Mouse (Mus musculus) frontal cortex, adult 2 months (tissue): ENCODE data around the gene Aprt. TPM values are rescaled to one million over a fixed set of nuclear protein-coding genes. Genes with fewer than 3 reads are reported as not detected.

ENCODE experiments used
- DNase-seq, 2 experiments: peaks; one replicate each; pipeline ENCODE4 v3.0.0; 2022; ENCODE audit warnings: low spot score in 1 of 2; ENCODE audit errors: extremely low spot score in 1 of 2
- polyA plus RNA-seq: library from polyadenylated mRNA; depleted of rRNA; stranded (reverse); fragments of >200 nt; gene quantifications from 2 replicates; pipeline ENCODE4 v1.2.3, GENCODE M21; 2012

The Aprt gene
- polyA plus RNA-seq, 1 experiment, result 66.0 TPM

DNA sequence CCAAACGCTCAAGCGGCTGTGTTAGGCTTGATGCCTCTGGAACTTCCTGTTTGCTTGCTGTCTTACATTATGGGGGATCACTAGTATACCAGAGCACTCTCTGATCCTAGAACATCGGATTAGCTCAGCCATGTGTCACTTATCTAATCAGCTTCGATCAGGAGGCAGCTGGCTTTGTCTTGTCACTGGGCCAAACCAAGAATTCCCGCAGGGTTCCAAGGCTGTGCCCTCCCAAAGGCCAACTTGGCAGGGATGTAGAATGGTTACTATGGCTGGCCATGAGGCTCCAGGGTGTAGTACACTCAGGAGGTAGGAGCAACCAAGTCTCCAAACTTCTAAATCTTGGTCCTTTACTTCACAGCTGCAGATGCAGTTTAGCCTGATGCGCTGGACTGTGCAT is 9.9 kb downstream of the Aprt start:
- DNase-seq, result no peak

DNA sequence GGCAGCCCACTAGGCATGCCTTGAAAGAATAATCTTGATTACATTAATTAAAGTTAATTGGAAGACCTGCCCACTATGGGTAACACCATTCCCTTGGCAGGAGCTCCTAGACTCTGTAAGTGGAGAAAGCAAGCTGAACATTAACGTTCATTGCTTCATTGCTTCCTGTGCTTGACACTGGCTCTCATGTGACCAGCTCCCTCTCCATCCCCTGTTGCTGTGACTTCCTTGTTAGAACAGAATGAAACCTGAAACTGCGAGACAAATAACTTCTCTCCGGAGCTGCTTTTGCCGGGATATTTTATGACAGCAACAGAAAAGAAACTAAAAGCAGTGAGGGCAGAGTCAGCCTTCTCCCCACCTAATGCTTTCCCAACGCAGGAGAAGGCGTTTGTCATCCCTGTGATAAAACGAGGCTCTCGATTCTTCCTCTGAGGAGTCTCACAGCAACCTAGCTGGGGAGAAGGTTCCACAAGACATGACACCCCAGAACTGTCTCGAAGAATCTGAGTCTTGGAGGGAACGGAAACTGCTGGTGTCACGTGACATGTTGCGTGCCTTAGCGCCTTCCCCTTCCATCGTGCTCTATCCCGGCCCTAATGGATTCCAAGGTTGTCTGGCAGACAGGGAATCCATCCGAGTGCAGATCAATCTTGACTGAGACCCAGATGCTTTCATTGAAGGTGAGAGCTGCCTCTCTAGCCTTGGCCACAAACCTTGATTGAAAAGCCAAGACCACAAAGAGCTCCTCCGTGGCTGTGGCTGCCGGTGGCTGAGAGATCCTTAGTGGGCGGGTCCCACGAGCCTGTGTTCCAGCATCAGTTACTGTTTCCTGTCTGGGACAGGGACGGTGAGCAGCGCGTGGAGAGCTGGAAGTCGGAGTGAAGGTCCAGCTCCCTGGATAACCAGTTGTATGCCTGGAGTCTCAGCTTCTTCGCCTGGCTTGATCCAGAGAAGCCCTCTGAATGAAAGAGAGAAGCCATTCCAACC is 12.1 kb downstream of the Aprt start:
- no peak for DNase-seq

DNA sequence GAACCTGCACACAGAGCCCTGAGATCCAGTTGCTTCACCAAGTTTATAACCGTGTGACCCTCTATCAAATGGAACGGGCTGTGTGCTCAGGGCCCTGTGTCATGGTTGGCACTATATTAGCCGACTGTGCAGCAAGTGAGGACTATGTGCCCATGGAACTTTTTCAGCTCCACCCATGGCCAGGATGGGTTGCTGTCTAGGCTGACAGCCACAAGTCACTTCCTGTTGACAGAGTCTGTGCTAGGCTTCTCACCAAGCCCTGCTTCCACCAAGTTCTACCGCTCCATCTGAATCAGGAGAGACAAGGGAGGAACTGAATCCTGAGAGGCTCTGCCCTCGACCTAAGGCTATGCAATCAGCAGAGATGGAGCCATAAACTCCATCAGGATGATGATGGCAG is 15.5 kb downstream of the Aprt start:
- no peak for DNase-seq

DNA sequence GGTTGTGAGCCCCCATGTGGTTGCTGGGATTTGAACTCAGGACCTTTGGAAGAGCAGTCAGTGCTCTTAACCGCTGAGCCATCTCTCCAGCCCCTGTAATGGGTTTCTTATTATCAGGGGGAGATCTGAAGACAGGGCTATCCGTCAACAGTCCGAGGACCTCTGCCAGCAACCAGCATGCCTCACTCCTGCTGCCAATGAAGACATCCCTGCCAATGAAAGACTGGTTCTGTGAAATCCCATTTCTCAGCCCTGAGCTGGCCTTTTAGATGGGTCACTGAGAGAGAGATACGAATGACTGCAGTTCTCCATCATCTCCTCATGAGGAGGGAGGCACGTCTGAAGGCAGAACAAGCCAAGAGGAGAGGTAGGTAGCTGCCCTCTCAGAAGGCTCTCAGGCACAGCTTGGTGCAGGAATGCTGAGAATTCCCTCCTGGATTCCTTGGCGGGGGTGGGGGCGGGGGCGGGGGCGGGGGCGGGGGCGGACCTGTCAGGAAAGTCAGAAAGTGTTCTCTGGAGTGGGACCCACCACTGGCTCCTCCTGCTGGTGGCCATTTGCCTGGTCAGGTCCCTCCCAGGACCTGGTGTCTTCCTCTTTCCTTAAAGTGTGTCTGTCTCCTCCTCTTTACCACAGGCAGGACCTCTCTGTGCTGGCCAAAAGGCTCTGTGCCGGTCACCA is 17.9 kb downstream of the Aprt start:
- DNase-seq, result no peak

DNA sequence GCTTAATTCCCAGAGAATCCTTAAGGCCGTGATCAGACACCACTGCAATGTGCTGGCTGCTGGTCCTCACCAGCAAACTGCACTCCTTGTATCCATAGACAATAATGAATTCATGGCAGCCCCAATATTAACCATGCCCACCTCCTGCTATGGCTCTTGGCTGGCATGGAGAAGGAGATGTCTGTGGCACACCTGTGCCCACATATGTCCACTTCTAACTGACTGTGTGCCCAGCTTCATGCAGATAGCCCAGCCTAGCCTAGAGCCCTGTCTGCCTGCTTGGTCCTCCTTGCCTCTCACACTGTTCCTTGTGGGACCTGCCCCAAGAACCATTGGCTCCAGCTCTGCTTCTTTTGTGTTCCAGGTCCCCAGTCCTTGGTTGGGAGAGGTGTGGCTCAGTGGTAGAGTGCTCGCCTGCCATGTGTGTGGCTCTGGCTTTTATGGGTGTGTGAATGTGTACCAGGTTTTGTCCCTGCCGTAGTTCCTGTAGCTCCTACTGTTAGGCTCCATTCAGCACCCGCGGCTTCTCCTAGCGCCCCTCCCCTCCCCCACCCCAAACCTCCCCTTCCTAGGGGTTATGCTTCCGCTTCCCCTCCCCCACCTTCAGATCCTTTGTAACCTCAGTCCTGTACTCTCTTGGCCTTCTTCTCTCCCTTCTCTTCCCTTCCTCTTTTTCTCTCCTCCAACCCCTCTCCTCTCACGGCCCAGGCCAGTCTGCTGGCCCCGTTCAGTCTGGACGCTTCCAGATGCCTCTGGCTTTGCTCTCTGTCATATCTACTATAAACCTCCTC is 19.3 kb downstream of the Aprt start:
- no peak for DNase-seq

DNA sequence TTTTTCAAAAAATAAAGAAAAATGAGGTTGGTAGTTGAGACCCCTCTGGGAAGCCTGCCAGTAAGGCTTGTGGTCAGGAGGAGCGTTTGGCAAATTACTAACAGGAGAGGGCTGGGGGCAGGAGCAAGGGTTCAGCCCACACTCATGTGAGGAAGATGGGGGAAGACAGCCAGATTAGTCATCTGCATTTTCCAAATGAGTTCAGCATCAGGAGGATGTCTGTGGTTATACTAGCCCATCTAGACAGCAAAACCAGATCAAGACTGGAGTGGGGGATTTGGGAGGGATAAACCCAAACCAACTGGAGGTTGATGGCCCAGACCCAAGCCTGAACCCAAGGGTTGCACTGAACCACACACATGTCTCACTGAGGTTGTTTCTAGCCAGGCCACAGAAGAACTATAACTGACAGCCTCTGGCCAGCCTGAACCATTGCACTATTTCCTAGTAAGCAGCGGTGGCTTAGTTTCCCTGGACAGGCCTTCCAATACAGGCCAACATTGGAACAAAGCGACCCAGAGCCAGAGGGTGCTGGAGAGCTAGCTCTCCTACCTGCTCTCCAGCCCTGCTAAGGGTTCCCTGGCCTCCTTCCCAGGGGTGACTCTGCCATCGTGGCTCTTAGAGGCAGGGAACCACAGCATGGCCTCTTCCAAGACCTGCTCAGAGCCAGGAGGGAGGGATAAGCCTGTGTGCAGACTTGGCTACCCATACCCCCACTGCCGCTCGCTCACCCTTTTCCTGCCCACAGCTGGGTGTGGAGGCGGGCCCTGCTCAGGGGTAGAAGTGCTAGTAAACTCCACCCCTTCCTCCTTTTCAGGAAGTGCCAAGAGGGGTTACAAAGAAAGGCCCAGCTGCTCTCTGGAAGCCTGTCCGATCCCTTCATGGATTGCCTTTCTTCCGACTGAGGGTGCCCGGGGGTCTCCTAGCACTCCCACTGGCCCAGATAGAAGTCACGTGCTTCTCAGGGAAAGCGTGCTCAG is 20.4 kb downstream of the Aprt start:
- peak in 1 of 2 experiments; percentile 47 for DNase-seq

DNA sequence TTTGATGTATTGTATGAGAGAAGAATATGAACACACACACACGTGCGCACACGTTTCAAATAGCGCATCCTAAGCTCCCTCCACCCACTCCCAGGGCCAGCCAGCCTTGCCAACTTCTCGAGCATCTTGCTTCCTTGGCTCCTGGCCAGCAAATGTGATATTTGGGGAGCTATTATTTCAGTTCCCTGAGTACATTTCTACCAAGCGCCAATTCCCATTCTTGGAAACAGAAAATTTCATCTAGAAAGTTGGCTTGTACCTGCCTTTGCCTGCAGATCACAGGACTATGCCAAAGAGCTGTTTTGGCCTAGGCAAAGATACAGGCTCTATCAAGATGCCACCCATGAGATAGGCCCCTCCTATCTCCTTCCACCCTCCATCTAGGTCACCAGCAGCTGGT is 21.9 kb downstream of the Aprt start:
- peak; percentile 60 to 83 for DNase-seq

DNA sequence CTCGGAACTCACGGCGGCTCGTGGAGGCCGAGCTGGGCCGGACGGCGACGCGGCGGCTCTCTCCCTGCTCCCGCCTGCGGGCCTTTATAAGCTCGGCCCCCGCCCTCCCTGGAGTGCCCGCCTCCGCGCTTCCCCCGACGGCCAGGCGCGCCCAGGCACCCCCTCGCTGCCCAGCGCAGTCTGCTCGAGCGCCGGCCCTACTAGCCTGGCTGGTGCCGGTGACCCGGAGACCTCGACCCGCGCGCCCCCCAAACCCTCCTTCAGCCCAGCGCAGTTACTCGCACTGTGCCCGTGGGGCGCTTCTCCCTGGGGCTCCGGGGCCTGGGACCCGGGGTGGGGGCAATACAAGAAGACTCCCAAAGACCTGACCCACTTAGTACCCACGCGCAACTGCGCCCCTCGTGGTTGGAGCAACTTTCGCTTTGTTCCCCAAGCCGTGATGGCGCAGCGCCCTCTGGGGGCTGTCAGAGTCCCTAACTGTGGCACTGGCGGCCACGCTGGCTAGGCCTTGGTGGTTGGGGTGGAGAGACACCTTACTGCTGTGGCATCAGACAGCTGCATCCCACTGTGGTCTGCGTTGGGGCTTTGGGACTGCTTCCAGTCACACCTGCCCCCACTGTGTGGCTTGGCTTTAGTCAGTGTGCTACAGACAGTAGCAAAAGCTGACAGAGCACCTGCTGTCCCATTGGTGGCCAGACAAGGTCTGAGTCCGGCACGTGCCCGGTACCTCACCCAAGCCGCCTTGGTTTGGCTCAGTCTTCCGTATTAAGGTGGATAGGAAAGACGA is 25.3 kb downstream of the Aprt start, which contains the start of gene Piezo1:
TSS of gene Piezo1 (minus strand) at position 65 of the 787 bp plus-strand sequence.
- DNase-seq, result peak; percentile 50 to 86

DNA sequence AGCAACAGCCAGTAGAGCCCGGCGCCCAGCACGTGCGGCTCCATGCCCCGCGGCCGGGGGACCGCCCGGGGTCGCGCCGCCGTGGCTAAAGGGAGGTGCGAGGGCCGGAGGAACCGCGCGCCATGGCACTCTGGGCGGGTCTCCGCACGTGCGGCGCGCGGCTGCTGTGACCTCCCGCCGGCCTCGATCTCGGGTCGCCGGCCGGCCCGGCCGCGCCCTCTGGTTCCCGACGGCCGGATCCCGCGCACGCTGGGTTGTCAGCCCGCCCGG is 25.8 kb downstream of the Aprt start:
- DNase-seq, result no peak

DNA sequence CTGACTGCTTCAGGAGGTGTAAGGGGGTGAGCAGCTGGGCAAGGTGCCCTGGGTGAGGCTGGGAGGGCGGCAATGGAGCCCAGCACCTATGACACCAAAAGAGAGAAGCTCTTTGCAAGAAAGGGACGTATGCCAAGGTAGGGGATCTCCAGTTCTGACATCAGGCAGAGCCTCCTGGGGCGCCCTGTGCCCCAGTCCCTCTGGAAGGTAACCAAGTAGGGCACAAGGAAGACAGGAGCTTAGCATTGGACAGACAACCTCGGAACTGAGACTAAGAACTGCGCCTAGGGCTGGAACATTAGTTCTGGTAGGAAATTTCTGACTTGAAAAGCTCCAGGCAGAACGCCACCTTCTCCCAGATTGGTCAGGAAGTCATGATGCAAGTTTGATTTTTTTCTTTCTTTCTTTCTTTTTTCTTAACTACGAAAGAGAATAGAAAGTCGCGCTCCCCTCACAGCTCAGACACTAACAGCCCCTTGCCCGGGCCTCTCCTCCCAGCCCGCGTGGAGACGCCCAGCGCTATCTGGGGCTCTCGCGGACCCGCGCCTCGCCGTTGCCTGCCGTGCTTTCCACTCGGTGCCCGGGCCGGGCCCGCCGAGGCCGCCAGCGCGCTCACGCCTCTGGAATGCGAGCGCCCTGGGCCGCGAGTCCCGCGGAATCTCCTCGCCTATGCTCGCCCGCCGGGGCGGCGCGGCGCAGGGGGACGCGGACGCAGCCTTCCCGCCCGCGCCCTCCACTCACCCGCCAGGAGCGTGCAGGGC is 26.3 kb downstream of the Aprt start:
- DNase-seq, result no peak

DNA sequence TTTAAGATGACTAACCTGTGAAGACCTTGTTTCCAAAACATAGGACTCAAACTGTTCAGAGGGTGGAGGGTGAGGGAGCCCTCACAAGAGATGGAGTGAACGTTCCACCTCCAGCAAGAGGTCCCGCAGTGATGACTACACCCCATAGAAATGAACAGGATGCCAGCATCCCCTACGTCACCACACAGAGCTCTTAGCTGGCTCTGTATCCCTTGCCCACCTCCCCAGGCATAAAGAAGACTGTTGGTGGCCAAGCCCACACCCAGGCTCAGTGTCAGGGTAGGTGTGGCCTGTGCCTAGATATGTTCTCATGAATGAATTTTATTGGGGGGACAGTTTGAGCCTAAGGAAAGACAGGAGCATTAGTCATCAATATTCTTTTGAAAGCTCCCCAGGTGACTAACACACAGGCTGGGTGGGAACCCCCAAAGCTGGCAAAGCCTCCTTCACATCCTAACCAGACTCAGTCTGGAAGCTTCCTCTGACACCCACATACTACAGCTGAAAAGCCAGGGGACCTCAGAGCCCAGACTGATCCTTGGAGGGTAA is 27.7 kb downstream of the Aprt start:
- peak in 1 of 2 experiments; percentile 52 for DNase-seq

DNA sequence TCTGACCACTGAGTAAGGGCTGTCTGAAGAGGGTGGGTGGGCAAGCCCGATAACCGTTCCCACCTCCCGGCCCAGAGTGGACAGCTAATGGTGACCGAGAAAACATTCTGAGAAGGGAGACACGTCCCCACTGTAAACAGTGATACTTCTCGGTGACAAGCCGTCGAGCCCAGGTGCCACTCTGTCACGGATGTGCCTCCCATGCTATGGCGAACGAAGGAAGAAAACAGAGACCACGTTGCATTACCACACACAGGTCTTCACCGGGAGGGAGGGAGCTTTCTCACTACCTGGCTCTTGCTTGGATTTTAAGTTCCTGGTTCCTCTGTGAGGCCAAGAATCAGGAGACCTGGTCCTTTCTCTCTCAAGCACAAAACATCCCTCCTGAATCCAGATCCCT is 28.4 kb downstream of the Aprt start:
- no peak for DNase-seq

DNA sequence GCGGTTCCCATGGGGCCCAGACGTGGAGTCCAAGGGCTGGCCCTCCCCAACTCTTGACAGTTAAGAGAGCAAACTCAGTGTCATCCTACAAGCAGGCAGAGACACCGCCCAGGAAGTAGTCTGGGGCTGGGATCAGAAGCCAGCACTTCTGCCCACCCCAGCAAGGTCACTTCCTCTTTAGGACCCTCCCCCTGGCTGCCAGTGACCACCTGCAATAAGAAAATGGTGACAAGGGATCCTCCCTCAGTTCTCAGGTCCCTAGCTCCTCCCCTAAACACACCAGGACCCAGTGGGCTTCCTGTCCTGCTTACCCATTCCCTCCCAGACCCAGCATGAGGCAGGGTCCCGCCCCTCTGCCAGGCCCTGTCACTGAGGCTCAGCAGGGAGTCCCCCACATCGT is 28.9 kb downstream of the Aprt start:
- no peak for DNase-seq

DNA sequence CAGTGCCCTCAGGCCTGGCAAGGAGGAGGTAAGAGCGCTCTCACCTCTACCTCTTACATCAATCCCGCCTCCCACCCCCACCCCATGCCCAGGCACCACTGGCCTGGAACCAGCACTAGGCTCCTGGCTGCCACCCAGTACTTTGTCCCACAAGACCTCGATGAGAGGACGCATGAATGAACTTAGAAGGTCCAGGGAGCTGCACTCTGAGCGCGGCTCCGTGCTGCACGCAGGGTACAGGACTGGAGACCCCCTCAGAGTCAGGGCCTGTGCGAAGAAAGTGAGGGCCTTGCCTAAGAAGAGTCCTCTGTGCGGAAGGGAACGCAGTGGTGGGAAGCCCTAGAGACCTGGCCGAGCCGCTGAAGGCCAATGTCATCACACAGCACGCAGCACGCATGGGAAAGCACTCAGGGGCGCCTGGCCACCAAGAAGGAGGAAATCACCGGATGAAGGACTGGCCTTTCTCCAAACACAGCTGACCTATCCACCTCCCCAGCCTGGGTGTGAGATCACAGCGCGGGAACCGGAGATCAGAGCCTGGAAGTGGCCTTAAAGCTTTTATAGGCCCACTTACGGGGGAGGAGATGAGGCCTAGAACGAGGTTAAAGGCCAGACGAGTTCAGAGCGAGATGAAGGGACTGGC is 29.8 kb downstream of the Aprt start:
- DNase-seq, result no peak

DNA sequence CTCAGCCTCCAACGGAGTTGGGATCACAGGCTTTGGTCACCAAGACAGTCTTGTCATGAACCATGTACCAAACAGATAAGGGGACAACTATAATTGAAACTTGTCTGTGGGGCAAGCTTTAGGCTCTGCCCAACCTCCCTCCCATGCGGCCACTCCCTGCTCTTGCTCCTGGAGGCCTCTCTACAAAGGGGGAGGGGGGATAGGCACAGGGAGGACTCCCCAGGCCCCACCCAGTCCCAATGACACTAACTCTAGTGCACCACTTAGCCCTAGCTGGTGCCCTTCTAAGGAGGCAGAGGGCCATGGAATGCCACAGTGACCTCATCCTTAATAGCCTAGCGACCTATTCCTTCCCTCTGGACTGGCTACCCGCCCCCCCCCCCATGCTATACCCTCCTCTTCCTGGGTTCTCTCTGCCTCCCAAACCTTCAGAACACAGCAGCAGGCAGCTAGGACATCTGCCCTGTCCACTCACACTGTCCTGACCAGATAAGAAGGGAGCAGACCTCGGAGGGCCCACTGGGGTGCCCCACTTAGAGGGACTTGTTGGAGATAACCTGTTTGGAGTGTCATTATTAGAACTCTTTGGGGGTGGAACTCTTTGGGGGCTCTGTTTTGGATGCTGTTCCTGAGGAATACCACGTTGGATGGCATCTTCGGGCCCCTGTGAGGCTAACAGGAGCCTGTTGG is 30.5 kb downstream of the Aprt start:
- DNase-seq, result no peak

DNA sequence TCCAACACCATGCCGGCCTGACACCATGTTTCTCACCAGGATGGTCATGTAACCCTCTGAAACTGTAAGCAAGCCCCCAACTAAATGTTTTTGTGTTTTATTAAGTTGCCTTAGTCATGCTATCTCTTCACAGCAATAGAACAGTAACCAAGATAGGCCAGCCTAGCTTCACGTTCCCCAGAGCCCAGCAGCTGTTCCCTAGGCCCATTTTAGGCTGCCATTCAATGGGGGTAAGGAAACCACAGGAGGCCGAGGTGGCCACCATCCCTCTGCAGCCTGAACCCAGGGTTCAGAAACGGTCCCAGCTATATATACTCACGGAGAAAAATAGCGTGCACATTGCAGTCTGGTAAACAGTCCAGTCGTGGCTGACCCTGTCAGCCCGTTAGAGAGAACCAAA is 32.6 kb downstream of the Aprt start:
- no peak for DNase-seq
